Mouse (Mus musculus): ENCODE measurements around the gene Naa10. TPM values are rescaled to one million over a fixed set of nuclear protein-coding genes. Genes with fewer than 3 reads are reported as not detected.
A peak's percentile ranks its signal among the peaks of the same experiment; 100 is the strongest.

Naa10 gene
- total RNA-seq (2015) (115 and 125 TPM in 2 replicates), total RNA-seq (2017) (169 and 186 TPM in 2 replicates)

DNA sequence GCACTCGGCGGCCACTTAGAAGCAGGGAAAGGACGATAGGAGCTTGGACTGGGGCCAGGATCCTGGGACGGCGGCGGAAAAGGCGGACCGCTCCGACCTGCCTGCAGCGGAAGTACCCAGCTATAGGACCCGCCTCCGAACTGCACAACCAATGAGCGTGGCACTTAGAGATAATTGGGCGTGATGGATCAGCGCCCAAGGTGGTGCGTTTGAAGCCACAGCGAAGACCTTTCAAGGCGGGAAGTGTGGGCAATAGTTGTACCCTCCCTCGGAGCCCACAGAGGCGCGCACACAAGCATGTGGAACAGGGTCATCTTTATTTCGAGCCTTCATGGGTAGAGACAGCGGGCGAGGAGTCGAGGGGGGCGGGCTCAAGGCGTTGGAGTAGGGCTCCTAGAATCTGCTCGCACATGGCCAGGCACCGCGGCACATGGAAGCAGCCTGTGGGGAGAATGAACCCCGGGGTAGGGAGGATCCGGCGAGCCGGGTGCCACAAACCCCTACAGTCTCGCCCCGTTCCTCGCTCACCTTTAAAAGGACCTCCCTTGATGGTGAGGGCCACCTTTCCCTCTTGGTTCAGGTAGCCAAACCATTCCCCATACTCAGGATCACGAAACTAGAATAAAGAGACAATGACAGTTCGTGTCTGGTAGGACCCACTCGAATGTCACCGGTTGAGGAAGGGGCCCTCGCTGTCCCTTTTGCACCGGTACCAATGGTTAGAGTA, at the start of gene Naa10, which contains the start of gene Arhgap4:
Naa10 (minus strand) TSS at position 122 of the 727 bp plus-strand sequence.
Arhgap4 (minus strand) TSS at position 48 of the 727 bp plus-strand sequence.
- ATAC-seq (replicated peaks; ENCODE audit: poor library complexity): peak; percentile 97

DNA sequence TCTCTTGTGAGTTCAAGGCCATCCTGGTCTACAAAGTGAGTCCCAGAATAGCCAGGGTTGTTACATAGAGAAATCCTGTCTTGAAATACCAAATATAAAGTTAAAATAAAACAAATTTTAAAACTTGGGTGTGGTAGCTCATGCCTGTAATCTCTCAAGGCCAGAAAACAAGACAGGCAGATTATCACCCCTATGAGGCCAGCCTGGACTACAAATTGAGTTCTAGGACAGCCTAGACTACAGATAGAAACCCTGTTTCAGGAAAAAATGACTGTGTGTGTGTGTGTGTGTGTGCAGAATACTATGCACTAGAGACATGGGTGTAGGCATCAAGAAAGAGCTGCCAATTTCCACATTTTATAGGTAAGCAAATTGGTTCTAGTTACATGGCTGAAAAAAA, 49.0 kb upstream of the Naa10 start:
- ATAC-seq (replicated peaks; ENCODE audit: poor library complexity): no peak

DNA sequence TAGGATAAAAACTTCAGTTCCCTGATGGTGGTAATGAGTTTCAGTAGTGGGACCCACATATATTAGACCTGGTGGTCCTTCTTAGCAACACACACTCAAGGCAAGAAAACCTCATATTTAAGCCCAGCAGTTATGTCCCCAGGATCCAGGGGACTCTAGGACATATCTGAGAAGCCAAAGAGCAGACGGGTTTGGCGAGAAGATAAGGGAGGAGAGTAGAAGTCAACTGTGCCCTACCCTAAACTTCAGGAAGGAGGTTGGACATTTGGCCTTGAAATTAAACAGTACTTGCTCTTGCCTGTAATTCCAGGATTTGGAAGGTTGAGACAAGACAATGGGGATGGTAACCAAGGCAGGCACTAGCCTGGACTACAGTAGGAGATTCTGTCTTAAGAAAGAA, 48.0 kb upstream of the Naa10 start:
- ATAC-seq (replicated peaks; ENCODE audit: poor library complexity): no peak

DNA sequence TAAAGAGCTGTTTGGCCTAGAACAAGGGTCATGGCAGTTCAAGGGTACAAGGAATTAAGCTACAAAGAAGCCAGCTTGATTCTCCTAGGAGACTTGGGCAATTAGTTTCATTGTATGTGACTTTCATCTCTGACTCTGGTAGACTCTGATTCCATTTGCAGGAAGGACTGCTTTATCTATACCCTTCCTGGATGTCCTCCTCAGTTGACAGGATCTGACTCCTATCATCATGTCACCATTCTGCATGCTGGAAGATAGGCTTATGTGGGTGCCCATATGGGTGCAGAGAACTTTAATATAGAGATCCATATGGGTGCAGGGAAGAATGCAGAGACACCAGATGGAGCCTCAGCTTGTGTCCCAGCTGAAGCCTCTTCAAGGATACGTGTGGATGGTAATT, 47.4 kb upstream of the Naa10 start:
- ATAC-seq (replicated peaks; ENCODE audit: poor library complexity): no peak

DNA sequence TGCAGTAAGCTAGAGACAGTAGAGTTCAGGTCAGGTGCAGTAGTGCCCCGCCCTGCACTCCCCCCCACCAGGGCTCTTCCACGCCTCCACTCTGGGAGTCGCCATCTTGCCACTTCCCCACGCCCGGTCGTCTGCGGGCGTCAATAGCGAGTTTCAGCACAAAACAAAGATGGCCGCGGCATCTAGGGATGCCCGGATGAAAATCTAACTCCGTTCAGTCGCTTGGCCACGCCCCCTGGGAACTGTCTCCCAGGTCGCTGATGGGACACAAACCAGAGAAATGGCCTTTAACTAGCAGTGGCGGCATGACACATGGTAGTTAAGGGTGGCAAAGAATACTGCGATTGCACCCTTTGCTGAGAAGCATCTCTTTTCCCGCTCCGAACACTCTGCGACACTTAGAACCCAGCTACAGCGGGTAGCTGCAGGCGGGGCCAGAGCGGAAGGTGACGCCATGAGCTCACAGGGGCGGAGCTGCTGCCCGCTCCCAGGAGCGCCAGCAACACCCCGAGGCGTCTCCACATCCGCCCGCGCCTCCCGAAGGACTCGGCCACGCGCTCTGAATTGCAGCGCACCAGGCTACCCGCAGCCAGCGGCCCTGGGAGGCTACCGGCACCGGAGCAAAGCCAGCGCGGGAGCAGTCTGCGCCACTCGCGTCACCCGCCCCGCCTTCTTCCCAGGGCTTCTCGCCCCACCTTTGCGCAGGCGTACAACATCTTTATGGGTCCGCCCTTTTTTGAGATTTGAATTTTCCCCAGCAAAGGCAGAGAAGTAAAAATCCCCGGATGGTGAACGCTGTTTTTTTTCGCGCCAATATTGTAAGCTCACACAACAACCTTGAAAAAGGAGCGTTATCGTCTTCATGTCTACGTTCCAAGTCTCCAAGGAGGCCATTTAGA, 45.7 kb upstream of the Naa10 start:
- ATAC-seq (replicated peaks; ENCODE audit: poor library complexity): peak; percentile 56

DNA sequence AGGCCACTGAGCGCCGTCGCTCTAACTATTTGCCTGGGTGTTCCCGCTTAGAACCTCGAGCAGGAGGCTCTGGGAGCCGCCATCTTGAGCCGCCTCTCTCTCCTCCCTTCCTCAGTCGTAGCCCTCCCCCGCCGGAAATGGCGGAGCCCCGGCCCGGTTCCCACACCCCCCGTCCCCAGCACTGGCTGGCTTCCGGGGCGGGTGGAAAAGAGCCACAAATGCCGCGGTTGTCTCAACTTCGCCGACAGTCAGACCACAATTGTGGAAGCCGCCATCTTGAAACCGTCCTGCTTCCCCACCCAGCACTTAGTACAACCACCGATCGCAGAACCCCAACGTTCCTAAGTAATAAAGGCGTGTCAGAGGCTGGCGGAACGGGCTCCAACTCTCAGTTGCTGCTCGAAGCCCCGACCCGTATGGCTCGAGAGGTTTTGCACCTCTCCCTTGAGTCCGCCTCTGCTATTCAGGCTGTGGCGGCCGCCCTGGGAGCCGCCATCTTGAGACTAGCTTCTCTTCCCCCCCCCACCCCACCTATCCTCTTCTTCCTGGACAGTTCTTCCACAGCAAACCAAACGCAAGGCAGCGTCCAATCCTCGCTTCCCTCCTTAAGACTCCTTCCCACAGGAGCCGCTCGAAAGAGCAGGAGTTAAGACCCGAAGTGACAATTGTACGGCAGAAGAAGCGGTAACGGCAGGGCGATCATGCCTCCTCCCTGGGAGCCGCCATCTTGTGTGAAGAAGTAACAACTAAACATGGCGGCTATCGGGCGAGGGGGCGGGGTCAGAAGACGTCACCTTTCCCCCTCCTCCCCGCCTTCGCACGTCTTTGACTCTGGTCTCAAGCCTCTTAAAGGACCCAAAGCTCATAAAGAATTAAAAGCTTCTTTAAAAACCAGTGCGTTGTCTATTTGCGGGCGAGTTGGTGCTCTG, 44.8 kb upstream of the Naa10 start, which contains the start of gene Hcfc1:
Hcfc1 (minus strand) TSS at position 110 of the 929 bp plus-strand sequence.
- peak; percentile 46 for ATAC-seq (replicated peaks; ENCODE audit: poor library complexity)

DNA sequence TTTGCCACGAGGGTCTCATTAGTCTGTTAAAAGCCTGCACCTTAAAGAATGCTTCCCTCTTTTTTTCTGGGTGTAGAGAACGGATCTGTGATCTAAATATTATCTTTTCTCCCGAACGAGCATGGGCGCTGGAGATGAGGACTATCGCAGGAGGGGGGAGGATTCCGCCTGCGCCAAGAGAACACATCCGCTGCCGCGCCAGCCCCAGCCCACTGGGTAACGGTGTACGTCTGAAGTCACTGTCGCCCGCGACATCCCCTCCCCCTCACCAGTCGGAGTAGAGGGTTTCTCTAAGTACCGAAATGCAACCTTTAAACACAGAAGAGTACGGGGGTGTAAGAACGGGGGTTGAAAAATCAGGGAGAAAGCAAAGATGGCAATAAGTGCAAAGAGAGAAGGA, 43.6 kb upstream of the Naa10 start:
- ATAC-seq (replicated peaks; ENCODE audit: poor library complexity): no peak

DNA sequence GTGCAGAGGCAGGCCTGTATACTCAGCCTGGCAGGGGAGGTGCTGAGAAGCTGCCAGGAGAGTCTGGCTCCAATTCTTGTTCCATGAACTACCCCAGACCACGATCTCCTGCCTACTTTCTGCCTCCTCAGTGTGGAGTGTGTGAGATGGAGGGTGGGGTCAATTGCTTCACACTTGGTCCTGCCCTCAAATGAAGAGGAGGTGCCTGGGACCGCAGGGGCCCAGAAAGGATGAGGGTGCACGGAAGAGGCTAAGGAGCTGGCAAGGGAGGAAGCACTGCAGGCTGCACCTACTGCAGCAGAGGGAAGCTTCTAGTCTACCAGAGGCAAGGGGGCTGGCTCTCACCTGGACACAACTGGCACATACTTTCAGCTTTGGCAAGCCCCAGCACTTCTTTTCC, 42.6 kb upstream of the Naa10 start:
- peak; percentile 37 for ATAC-seq (replicated peaks; ENCODE audit: poor library complexity)

DNA sequence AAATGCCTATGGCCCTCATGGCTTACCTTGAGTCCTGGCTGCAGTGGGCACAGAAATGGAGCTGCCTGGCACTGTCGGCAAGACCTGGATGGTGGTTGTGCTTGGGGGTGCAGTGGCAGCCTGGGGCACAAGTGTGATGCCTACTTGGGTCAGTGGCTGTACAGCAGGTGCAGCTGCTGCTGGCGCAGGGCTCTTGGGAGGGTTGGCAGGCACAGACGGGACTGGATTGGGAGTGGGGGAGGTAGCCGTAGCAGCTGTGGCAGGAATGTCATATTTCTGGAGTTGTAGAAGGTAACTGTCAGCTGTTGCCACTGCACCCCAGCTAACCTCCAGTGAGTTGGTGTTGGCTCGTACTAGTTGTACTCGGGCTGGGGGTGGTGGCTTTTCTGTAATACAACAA, 33.2 kb upstream of the Naa10 start:
- no peak for ATAC-seq (replicated peaks; ENCODE audit: poor library complexity)

DNA sequence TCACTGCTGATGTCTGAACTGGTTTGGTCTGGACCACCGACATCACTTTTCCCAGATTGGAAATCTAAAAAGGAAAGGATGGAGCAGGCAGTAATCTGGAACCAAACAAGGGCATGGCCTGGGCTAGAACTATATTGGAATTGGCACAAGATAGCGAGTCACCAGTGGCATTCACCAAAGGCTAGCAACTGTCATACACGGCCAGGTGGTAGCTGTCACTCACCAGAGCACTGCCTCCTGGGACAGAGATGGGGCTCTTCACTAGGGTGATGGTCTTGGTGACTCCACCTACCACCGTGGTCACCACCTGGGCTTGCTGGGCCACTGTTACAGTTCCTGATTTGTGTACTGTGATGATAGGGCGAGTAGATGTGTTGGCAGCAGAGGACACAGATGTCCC, 30.9 kb upstream of the Naa10 start:
- ATAC-seq (replicated peaks; ENCODE audit: poor library complexity): no peak

DNA sequence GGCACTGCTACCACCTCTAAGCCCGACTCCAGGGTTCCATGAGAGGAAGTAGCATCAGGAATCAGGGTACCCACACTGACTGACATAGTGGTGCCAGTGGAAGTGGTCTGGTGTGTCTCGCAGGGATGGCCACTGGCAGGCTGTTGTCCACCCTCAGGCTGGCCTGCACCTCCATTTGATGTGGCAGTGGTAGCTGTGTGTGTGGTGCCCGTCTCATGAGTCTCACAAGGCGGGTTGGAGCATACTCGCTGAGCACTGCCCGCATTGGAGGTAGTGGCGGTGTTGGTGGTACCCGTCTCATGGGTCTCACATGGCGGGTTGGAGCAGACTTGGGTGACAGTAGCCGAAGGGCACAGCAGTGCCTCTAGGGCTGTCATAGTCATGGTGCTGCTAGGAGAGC, 27.6 kb upstream of the Naa10 start:
- no peak for ATAC-seq (replicated peaks; ENCODE audit: poor library complexity)

DNA sequence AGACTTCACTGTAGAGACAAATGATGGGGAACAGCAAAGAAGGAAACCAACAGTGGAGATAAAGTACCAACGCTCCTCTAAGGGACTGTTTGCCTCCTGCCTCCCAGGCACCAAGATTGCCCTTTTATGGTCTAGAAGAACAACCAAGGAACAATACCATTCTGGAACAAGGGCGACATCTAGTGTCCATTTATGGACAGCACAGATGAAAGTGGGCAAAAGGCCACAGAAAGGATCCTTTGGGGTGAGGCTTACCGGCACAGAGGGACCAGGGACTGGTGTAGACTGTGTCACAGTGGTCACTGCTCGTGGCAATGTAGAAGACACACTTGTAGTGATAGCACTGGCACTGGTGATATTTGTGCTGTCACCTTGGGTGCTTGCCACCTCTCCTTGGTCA, 26.9 kb upstream of the Naa10 start:
- peak; percentile 87 for ATAC-seq (replicated peaks; ENCODE audit: poor library complexity)

DNA sequence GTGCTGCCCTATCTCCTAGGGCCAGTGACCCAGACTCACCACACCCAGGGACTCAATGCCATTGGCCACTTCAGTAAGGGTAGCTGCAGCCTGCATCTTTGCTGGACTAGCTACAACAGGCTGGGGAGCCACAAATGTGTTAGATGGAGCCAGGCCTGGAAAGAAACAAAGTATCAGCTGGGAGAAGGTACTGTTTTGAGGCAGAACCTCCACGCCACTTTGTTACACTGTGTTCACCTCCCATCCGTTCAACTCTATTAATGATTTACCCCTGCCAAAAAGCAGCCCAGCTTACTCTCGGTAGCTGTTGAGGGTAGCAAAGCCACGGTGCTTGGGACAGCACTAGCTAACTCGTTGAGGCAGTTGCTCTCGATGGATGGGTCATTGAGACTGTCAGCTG, 25.2 kb upstream of the Naa10 start:
- no peak for ATAC-seq (replicated peaks; ENCODE audit: poor library complexity)

DNA sequence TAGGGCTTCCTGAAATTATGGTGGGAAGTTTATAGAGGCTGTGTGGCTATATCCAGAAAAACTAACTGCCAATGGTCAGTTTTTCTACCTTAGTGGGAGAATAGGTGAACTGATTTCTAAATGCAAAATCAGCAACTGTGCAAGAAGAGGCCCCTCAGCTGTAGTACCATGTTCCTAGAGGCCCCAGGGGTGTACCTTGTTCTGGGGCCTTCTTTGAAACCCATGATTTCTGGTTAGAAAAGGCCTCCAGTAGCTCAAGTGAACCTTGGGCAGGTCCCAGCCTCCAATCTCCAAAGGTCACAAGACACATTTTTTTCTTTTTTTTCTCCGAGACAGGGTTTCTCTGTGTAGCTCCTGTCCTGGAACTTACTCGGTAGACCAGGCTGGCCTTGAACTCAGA, 20.6 kb upstream of the Naa10 start:
- ATAC-seq (replicated peaks; ENCODE audit: poor library complexity): no peak

DNA sequence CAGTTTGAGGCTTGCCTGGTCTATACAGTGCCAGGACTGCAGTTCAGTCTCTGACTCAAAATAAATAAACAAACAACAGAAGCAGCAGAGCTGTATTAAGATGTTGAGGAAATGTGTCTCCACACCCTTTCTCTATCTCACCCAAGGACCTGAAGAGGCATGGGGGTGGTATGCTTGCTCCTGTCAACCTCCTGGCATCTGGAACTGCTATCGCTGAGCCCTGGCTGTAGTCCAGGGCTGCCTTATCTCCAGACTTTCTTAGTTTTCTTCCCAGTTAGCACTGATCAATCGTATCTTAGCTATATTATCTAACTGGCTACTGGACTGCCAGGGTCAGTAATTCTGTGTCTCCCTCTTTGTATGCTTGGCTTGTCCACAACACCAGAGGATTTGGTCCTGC, 20.1 kb upstream of the Naa10 start:
- ATAC-seq (replicated peaks; ENCODE audit: poor library complexity): 0 out of 2 replicates have a peak, but pooled peaks have one; percentile 39

DNA sequence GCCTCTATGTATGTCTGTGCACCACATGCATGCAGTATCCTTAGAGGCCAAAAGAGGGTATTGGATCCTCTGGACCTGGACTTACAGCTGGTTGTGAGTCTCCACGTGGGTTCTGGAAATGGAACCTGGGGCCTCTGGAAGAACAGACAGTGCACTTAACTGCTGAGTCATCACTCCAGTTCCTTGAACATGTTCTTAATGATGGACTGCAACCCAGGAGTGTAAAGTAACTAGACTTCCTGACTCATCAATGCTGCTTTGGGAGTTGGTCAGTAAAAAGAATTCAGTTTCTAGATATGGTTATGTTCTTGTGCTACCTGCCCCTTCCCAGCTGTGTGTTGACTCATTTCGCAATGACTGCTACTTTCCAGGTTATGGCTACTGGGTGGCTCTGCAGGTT, 10.1 kb upstream of the Naa10 start:
- ATAC-seq (replicated peaks; ENCODE audit: poor library complexity): no peak

DNA sequence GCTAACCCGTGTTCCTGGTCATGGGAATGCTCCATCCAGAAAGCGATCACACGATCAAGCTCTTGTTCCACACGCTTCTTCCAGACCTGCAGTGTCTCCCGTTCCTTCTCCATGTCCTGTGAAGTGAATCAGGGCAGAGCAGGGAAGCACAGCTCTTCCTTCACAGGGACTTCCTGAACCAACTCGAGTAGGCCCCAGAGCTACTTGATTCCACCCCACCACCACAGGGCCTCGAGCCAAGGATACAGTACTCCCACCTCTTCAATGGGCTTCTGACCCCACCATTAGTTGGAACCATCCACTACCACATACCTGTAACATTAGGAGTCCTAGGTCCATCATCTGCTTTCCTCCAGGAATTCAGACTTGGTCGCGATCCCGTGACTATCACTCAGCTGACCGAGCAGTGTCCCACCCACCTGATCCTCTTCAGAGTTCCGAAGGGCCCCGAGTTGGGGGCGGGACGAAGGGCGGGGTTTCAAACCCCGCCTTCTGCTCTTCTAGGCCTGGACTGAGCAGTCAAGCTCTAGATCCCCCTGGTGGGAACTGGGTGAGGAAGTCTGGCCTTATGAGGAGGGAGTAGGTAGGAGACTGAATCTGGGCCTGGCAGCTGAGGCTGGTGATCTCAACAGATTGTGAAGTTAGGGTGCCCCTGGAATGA, 8.8 kb upstream of the Naa10 start, which contains the start of gene Renbp:
Renbp (minus strand) TSS at position 449 of the 661 bp plus-strand sequence.
- peak; percentile 98 for ATAC-seq (replicated peaks; ENCODE audit: poor library complexity)

DNA sequence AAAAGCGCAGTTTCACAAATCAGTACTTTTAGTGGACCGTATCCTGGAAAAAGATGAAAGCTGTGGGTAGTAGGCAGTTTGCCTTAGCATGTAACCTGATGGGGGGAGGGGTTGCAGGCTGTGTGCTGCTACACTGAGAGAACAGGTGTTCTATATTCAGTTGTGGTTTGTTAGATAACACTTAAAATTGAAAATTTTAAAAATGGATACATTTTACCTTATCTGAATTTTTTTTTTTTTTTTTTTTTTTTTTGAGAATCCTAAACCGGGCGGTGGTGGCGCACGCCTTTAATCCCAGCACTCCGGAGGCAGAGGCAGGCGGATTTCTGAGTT, 772 bp upstream of the Naa10 start:
- ATAC-seq (replicated peaks; ENCODE audit: poor library complexity): 0 out of 2 replicates have a peak, but pooled peaks have one; percentile 11

DNA sequence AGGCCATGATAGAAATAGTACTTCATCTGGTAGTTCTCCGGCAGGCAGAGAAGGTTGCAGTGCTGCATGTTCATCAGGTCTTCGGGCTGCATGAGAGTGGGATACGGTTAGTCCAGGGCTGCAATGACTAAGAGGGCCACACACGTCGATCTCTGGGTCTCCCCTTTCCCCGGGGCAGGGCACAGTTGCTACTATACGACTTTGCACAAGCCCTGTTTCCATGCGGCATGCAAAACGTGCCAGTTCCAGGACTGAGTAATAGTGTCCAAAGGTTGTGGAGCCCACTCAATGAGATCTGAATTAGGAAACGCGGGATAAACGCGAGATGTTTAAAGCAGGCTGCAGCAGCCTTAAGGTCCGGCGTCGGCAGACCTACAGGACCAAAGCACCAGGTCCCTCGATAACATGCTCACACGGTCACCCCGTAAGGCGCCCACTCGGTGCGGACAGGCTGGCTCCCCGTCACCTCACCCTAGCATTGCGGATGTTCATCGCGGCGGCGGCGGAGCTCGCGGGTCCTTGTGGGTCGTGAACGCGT, 390 bp downstream of the Naa10 start:
- ATAC-seq (replicated peaks; ENCODE audit: poor library complexity): 0 out of 2 replicates have a peak, but pooled peaks have one; percentile 1

DNA sequence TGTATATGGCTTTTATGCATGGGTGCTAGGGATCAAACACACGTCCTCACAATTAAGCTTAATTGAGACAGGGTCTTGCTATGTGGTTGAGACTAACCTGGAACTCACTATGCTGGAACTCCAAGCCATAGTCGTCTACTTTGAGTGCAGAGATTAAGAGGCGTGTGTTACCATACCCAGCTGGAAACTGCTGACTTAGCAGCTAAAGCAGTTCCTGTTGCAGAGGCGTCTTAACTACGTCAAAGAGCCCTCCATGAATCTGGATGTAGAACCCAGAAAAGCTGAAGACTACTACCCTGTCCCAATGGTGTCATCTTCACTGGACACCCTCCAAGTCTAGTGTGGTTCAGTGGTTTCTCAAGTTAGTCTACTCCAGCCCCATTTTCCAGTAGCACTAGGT, 3.1 kb downstream of the Naa10 start:
- no peak for ATAC-seq (replicated peaks; ENCODE audit: poor library complexity)
